Mouse (Mus musculus): Measurements from ENCODE around the gene Bex1. TPM values are rescaled to one million over a fixed set of nuclear protein-coding genes. Genes with fewer than 3 reads are reported as not detected.

Bex1 gene
- total RNA-seq, 2 experiments from 2014 or later = 96.8 to 121 TPM

DNA sequence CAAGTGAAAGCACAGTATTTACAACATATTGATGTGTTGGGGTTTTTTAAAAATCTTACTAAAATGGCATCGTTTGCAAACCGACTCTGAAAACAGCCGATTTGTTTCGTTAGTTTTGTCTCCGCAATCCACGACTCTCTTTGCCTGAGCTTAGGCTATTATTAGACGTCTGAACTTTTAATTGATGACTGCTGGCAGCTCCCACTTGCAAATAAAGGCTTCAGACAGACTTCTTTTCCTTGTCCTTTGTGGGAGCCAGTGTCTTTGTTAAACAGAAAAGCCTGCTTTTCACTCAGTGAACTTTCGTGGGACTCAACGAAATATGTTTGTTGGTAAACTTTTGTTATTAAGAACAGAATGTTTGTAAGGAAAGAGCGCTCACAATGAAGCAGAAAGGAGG lies 42.5 kb downstream of the Bex1 start:
- no peak for DNase-seq (ENCODE audit: low spot score in 2 of 2)

DNA sequence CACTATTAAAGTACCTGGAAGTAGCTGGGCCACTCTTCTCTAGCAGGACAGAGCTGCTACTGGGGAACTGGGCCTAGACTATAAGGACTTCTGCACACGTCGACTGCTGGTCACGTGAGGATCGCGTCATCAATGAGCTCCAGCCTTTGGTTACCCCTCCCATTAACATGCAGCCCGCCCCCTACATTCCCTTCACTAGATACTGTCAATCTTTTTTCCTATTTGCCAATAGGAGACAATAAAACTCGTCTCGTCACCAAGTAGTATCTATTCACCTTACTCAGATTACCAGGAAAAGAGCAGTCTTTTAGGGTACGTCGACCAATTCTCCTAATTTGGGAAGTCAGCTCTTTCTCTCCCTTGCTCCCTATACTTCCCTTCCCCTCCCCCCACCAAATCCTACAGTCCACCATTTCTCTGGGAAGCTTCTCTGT lies 43.2 kb downstream of the Bex1 start, which contains the start of gene Tceal8:
Gene Tceal8, minus strand, starts transcription at position 225 of the 434 bp plus-strand sequence.
- peak in 1 of 2 experiments; percentile 72 for DNase-seq (ENCODE audit: low spot score in 2 of 2)

DNA sequence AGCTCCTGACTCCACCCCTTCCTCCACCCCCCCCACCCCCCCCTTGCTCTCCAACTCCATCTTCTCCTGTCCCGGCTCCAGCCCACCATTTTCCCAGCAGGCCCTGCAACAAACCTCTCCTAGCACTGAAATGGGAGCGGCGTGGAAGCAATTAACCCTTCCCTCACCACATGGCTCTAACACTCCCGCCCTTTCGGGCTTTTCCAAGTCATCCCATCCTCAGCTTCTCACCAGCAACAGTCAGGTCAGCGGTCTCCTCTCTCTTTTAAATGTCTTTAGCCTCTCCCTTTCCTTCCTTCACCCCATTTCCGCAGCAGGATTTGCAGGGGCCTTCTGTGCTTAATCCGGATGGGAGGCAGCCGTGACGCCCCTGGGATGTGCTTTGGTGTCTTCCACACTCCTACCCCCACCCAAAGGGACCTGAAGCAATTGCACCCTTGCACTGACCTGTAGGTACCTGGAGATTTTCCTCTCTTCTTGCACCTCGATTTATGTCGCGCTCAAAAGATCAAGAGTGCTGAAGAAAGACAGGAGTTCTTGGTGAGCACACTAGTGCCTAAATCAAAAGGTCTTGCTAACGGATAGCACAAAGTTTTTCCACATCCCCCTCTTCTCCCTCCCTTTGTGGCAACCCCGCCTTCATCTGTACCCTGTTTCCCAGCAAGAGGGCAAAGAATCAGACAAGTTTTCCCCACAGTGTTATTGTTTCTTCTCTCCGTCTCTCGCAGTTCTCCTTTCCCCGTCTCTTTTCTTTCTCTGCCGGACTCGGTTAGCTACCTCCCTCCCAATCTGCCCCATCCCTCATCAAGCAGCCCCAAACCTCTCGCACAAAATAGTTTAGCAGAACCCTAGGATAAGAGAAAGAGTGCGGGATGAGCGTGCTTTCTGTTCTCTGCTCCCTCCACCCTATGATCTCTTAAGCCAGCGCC lies 43.9 kb downstream of the Bex1 start:
- peak in 1 of 2 experiments; percentile 62 for DNase-seq (ENCODE audit: low spot score in 2 of 2)

- DNase-seq (ENCODE audit: low spot score in 2 of 2) = no peak
These were observed 44.7 kb downstream of the Bex1 start for GRCm38 (mm10) chrX:136170625-136171024.

Small RNAs within 50 kb of the gene (microRNA-seq; reads per million reads assigned to microRNA genes)
- not detected for gene Mir6383

Other genes with a start within 250 kb of the Bex1 start
- 1 to 10 TPM; 7.7 to 8.8 TPM for gene Arxes2, start 221.7 kb downstream of the Bex1 start, total RNA-seq (2021)
- 1 to 10 TPM; 3.1 to 5.5 TPM for gene Arxes1, start 182.1 kb downstream of the Bex1 start, total RNA-seq (2021)
- 1 to 10 TPM; 1.6 to 7.4 TPM for gene Bex2, start 147.3 kb downstream of the Bex1 start, total RNA-seq (2021)
- gene Nxf3, start 130.3 kb downstream of the Bex1 start, total RNA-seq (2021) = not detected
- under 1 TPM; 0.74 to 0.96 TPM for gene Bex4, start 76.5 kb downstream of the Bex1 start, total RNA-seq (2021)
- 10 to 100 TPM; 61.9 to 77.7 TPM for gene Tceal8, start 43.2 kb downstream of the Bex1 start, total RNA-seq (2021)
- 100 to 1,000 TPM; 118 to 136 TPM for gene Tceal5, start 11.6 kb downstream of the Bex1 start, total RNA-seq (2021)
- gene Tceal7, start 734 bp downstream of the Bex1 start, total RNA-seq (2021) = 1,000 to 10,000 TPM; 1,198 to 1,219 TPM
- gene Tceal9, start 29.6 kb upstream of the Bex1 start, total RNA-seq (2021) = 100 to 1,000 TPM; 145 to 154 TPM
- gene Bex3, start 54.7 kb upstream of the Bex1 start, total RNA-seq (2021) = 10 to 100 TPM; 58.9 to 72.6 TPM

Measured in gastrocnemius, postnatal 4 days (tissue).